Mouse (Mus musculus) left cerebral cortex, postnatal 14 days (tissue): ENCODE results near the gene Hoxd3. TPM values are rescaled to one million over a fixed set of nuclear protein-coding genes. Genes with fewer than 3 reads are reported as not detected.

Experiments
- DNase-seq, 2 experiments: peaks; one replicate each; pipeline ENCODE4 v3.0.0; 2021 to 2022; ENCODE audit warnings: low spot score in 2 of 2, mixed read lengths in 1 of 2
- intact Hi-C: fragments of 180-260 bp; cut with DNase I; formaldehyde crosslinking; loops from one replicate; pipeline ENCODE4 v1.15.1; 2025
- total RNA-seq, 2 experiments: library from RNA; stranded (reverse); gene quantifications; 2 replicates each; pipeline ENCODE4 v1.2.3; 2021

The Hoxd3 gene
- total RNA-seq, 2 experiments from 2014 or later: not detected

DNA sequence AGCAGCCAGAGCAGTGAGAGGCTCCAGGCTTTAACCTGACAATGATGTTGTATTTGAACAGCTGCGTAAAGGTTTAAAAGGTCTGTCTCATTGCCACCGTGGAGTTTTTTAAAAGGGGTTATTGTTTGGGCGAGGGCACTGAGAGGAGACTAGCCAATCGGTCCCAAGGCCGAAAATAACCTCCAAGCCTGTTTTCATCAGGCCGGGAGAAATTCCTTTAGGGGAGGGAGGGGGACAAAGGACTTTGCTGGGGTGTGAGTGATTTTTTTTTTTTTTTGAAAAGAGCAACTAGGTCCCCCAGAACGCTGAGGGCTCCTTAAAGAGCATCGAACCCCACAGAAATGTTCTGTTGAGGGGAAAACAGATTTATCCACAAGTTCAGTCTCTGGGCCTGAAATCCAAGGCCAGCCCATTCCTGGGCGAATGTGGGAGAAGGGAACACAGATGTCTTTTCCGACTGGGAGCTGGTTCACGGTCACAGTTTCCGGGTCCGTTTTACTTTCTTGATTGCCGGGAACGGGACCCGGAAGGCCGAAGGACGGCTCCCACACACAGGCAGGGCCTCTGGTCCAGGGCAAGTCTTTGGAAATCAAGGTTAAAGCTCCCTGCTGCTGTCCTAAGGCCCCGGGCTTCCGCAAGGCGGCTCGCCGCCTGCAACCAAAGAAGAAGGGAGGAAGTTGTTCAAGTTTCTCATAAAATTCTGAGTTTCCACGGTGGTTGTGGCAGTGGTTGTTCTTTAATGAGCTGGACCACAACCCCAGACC lies 22.0 kb upstream of the Hoxd3 start:
- intact Hi-C loops: no loop called here
- DNase-seq: no peak

DNA sequence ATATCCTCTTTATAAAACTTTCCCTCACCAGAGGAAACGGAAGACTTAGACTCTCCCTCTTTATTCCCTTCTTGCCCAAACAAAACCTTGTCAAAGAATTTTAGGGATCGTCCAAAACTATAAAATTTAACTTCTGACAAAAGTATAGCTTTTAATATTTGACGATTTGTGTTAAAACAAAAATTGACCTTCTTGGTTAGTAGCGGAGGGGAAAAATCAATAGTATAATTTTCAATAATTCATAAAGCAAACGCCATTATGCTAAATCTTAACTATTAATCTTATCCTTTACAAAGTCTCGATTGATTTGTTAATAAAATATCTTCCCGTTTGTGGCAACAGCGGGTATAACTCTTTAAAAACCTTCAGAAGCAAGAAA lies 21.4 kb upstream of the Hoxd3 start:
- intact Hi-C loops: no loop called here
- DNase-seq: no peak

DNA sequence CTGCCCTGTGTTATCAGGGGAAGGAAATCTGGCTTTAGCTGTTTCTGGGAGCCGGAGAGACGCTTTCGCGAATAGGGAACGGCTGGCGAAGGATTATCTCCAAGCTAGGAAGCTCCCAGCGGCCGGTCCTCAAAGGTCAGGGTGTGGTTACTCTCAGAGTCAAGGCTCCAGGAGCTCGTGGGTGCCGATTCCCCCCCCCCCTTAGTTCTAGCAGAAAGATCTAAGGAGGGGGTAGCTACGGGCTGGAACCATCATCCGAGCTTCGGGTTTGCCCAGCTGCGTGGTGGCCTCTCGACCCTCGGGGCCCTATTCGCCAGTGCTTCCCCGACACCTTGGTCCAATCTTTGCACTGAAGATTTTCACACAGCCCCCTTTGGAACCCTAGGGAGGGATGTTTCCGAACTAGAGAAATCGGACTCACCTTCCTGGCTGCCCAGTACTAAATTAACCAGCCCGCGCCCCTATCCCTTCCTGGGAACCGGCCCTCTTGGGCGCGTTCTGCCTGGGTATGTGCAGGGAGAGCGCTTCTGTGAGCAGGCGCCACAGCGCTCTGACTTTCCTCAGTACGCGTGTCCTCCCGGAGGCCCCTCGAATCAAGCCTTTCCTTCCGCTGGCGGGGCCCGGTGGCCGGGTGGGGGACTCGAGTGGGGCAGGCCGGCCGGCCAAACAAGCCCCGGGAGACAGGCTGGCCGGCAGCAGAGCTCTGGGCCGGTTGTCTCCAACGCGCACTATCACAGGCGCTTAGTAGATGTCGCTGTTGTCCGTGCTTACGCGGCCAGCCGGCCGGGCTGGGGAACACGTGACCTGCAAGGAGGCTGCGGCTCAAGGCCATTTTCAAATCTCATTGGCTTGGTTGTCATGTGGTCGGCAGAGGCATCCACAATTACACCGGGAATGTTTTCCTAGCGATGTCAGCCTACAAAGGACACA lies 20.4 kb upstream of the Hoxd3 start, which contains the start of gene Hoxd10:
Hoxd10 (plus strand) TSS at position 903 of the 930 bp plus-strand sequence.
- DNase-seq: no peak
- intact Hi-C loops: no loop called here

DNA sequence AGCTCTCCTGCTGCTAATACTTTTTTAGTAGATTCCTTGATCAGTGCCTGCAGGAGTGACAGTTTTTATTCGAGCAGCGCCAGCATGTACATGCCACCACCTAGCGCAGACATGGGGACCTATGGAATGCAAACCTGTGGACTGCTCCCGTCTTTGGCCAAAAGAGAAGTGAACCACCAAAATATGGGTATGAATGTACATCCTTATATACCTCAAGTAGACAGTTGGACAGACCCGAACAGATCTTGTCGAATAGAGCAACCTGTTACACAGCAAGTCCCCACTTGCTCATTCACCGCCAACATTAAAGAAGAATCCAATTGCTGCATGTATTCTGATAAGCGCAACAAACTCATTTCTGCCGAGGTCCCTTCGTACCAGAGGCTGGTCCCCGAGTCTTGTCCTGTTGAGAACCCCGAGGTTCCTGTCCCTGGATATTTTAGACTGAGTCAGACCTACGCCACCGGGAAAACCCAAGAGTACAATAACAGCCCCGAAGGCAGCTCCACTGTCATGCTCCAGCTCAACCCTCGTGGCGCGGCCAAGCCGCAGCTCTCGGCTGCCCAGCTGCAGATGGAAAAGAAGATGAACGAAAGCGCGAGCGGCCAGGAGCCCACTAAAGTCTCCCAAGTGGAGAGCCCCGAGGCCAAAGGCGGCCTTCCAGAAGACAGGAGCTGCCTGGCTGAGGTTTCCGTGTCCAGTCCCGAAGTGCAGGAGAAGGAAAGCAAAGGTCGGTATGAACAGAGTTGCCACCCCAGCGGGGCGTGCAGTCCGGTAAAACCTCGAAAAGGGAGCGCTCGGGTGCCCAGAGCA lies 19.5 kb upstream of the Hoxd3 start:
- DNase-seq: no peak
- intact Hi-C loops: no loop called here

DNA sequence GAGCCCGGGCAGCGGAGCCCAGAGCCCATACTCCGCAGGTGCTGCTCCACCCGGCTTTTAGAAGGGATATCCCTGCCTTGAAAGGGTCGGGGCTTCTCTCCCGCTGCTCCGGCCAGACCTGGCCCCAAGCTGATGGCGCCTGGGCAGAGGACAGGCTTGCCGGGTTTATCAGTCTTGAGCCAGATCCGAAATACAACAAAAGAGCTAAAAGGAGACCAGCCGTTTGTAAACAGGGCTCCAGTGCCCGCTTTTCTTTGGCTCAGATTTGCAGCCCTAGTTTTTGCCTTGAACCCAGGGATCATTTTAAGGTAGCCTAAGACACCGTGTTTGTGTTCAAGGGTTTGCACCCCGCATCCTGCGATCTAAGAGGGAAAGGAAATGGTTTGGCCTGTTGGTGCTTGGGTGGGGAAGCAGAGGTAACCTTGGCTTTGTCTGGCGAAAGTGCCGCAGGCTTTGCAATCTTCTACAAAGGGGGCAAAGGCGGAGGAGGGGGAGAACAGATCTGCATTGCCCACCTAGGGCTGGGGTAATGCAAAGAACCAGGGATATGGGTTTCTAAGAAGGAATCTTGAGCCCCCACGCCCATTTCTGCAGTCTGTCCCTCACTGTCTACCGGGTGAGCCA lies 18.8 kb upstream of the Hoxd3 start:
- no peak for DNase-seq
- intact Hi-C loops: no loop called here

DNA sequence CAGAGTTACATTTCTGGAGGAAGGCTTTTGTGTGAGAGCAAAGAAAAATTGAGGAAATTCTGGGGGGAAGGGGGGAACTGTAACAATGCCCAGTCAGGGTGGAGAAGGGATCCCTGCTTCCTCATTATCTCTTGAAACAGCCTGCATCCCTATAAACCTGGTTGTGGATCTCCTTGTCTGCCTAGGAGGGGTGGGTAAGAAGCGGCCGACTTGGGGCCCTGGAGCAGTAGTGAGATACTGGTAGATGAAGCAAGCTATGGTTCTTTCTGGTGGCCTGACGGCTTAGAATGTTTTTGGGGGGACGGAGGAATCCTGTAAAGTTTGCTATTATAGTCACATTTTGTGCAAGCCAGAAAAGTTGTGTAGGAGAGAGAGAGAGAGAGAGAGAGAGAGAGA lies 18.3 kb upstream of the Hoxd3 start:
- intact Hi-C loops: no loop called here
- DNase-seq: no peak

DNA sequence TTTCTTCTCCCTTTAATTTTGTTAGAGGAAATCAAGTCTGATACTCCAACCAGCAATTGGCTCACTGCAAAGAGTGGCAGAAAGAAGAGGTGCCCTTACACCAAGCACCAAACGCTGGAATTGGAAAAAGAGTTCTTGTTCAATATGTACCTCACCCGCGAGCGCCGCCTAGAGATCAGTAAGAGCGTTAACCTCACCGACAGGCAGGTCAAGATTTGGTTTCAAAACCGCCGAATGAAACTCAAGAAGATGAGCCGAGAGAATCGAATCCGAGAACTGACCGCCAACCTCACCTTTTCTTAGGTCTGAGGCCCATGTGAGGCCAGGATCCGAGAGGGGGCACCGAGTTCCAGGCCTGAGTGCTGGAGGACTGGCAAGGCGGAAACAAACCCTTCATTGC lies 17.7 kb upstream of the Hoxd3 start:
- no peak for DNase-seq
- intact Hi-C loops: no loop called here

DNA sequence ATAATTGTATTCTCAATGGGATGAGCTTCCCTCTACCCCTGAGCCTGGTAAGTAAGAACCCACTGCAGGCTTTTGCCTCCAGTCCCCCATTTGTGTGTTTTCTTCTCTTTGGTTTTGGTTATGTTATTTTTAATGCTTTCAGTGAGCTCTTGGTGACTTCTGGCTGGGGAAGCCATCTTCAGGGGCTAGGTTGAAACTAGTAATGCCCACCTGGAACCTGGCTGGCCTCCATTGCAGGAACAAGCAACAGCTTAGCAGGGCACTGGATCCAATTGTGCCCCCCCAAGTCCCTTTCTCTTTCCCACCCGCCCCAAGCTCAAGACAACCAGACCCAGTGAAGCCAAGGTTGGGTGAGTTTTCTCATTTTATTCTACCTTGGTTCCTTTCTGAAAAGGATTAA lies 16.3 kb upstream of the Hoxd3 start:
- intact Hi-C loops: loop anchor here (5.0 kb wide), 1 partner anchor 38 kb away; the partner anchor contains the start of gene Evx2
- no peak for DNase-seq

DNA sequence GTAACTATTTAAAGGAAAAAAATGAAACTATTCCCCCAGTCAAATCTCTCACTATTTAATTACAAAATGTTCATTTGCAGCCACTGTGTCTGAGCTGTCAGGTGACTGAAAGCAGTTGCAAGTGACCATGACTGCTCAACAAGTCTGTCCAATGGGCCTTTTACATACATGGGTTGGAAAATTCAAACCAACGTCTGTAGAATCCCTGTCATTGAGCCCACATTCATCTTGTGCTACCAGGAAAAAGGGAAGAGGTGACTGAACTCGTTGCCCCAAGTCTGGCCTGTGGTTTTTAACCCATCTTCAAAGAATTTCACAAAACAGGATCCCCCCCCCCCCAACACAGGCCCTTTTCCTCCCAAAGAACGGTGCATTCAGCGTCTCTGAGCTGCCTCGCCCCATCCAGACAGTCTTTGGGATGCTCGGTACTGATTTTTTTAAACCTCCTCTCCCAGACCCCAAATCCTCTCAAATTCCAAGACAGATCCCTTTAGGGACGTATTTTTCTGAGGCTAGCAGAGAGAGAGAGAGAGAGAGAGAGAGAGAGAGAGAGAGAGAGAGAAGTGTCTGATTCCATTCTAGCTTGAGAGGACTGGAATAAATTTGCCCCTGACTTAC lies 15.8 kb upstream of the Hoxd3 start:
- DNase-seq: no peak
- intact Hi-C loops: loop anchor here (5.0 kb wide), 1 partner anchor 39 kb away; the partner anchor contains the start of gene Evx2

DNA sequence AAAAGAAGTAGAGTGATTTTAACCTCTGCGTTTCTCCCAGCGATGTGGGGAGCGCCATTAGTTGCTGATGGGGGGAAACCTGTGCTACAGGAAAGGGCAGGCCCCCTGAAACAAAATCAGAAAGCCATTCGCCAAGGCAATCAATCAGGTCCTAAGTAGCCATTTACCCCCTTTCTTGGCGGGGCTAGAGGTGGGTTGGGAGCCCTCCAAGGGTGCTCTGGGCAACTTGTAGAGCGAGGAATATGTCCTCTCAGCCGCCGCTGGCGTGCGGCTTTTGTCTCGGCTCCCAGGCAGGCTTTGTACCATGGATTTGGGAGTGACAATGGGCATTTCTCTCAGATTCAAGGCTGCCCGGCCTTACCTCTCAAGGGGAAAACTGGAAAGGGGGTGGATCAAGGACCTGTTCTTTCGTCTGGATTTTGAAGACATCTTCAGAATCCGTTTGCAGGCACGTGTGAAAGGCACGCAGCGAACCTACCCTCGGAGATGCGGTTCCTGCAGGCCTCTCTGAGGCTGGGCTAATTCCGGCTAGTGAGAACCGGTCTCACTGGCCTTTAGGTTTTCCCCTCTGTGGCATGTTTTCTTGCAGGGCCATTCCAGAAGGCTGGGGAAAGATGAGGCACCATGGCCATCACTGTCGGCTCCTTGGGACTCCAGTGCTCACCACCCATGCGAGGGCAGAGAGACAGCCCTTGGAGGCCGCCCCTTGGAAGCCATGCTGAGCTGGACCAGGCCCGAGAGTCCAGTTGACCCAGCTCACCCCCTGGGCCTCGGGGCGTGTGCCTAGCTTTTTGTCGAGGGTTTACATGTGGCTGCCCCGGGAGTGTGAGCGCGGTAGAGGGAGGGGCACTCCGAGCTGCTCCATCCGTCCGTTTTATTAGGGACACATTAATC lies 15.0 kb upstream of the Hoxd3 start:
- intact Hi-C loops: loop anchor here (5.0 kb wide), 1 partner anchor 39 kb away; the partner anchor contains the start of gene Evx2
- no peak for DNase-seq

DNA sequence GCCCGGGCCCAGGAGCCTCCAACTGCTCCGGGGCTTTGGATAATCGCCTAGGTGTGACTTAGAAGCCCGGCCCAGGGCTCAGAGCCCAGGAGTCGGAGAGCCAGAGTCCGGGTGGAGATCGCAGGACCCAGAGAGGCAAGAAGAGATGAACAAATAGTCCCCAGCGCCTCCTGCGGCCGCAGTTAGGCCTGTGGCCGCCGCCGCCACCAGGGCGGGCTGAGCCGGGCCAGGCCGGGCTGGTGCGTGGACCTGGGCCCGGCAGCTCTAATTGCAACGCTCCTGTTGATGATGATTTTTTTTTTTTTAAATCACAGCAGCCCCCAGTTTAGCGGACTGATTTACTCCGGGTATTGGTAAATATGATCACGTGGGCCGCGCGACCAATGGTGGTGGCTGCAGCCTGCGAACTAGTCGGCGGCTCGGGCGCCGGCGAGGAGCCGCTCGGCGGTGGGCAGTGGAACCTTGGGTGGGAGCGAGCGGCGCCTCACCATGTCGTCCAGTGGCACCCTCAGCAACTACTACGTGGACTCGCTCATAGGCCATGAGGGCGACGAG lies 14.1 kb upstream of the Hoxd3 start, which contains the start of gene Hoxd9:
Hoxd9 (plus strand) TSS at position 161 of the 555 bp plus-strand sequence.
- DNase-seq: no peak
- intact Hi-C loops: loop anchor here (5.0 kb wide), 1 partner anchor 40 kb away; the partner anchor contains the start of gene Evx2

DNA sequence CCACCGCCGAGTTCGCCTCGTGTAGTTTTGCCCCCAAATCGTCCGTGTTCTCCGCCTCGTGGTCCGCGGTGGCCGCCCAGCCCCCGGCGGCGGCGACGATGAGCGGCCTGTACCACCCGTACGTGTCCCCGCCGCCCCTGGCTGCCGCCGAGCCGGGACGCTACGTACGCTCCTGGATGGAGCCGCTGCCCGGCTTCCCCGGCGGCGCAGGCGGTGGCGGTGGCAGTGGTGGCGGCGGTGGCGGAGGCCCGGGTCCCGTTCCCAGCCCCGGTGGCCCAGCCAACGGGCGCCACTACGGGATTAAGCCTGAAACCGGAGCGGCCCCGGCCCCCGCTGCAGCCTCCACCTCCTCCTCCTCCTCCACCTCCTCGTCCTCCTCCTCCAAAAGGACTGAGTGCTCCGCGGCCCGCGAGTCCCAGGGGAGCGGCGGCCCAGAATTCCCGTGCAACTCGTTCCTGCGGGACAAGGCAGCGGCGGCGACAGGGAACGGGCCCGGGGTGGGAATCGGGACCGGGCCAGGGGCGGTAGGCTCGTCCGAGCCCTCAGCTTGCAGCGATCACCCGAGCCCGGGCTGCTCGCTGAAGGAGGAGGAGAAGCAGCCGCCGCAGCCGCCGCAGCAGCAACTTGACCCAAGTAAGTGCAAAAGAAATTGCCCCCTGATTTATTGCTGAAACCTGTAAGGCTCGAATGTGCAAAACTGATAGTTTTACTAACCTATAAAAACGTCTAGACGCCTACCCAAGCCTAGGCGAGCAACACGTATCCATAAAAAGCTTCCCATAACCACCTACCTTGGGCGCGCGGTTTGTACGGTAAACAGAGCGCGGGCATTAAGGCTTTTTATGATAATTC lies 13.3 kb upstream of the Hoxd3 start:
- DNase-seq: no peak
- intact Hi-C loops: loop anchor here (5.0 kb wide), 1 partner anchor 41 kb away; the partner anchor contains the start of gene Evx2

DNA sequence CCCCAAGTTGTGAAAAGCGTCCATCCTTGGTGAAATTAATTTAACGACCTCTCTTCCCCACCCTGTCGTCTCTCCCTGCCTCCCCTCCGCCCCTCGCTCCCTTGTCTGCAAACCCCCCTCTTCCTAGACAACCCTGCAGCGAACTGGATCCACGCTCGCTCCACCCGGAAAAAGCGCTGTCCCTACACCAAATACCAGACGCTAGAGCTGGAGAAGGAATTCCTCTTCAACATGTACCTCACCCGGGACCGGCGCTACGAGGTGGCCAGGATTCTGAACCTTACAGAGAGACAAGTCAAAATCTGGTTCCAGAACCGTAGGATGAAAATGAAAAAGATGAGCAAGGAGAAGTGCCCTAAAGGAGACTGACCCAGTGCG lies 12.7 kb upstream of the Hoxd3 start:
- no peak for DNase-seq
- intact Hi-C loops: loop anchor here (5.0 kb wide), 1 partner anchor 42 kb away; the partner anchor contains the start of gene Evx2

DNA sequence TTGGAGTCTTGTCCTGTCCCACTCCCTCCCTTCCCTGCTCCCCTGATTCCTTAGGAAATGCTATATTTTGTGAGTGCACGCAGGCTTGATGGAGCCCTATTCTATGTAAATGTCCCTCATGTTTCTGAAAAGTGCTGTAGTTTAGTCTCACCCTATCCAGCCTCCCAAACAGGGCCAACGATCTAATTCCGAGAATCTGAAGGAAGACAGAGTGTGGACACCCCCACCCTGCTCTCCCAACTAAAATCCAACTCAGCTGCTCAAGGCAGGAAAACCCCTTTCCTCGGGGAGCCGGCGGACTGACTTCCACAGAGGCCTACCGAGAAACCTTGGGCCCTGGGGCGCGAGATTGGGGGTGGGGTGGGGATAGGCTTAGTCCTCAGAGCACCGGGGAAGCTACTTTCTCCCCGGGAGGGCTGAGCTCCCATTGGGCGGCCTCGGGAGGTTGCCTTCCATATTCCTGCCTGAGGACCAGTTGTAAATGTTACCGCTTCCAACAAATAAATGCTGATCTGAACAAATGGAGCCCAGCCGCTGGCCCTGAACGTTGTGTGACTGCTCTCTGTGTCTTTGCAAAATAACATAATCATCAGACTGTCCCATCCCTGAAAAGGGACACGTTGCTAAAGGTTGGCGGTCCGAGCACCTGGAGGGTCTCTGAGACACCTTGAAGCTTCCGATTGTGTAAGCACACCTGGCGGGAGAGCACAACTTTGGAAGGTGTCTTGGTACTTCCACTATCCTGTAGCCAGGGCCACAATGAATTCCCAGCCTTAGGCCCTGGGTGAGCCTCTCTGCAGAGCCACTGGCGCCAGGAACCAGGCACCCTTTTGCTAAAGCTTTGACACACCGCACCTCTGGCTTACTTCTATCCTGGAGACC lies 11.8 kb upstream of the Hoxd3 start:
- no peak for DNase-seq
- intact Hi-C loops: loop anchor here (2.0 to 5.0 kb wide), 5 partner anchors 43 to 889 kb away; partner anchors contain the start of gene Evx2

DNA sequence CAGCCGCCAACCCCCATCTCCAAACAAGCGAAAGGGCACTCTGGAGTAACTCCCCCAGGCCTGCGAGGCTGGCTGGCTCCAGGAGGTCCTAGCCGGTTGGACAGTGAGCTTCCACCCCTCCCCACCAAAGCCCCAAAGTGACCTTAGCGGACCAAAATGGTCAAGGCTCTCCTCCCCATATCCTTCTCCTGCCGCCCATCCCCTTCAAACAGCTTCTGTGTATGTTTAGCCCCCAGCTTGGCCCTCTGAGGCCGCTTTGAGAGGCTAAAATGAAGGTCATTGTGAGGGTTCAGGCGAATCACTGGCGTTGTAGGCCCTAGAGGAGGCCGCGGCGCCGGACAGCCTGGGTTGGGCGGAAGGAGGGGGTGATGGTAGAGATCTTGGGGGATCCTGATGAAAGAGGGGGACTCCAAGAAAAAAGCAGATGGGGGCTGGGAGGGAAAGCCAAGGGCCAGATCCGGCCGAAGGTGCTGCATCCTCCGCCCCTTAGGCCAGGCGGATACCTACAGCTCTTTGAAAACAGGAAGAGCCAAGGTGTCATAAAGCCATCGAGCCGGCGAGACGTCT lies 11.1 kb upstream of the Hoxd3 start:
- intact Hi-C loops: loop anchor here (2.0 to 5.0 kb wide), 4 partner anchors 262 to 888 kb away; no protein-coding TSS in a partner anchor
- no peak for DNase-seq
